Mouse (Mus musculus) thymus, adult 2 months (tissue): ENCODE results near the gene Plppr3.

Source experiments
- CTCF ChIP-seq: fragments of 200-500 bp; IDR thresholded peaks from 2 replicates; pipeline ENCODE4 v1.5.1; 2012; ENCODE audit warnings: mild to moderate bottlenecking, control low read depth, low read length, moderate library complexity, borderline replicate concordance; ENCODE audit not compliant: control insufficient read depth, poor library complexity, insufficient read depth; ENCODE audit errors: extremely low read depth
- POLR2A ChIP-seq: fragments of 200-500 bp; IDR thresholded peaks from 2 replicates; pipeline ENCODE4 v1.6.1; 2012; ENCODE audit warnings: mild to moderate bottlenecking, low read length, control low read depth, moderate library complexity; ENCODE audit not compliant: control insufficient read depth, poor library complexity, insufficient read depth; ENCODE audit errors: extremely low read depth

GRCm38 (mm10) chr10:79818225-79818624, 56.2 kb downstream of the Plppr3 start:
- no peak for TF ChIP-seq POLR2A
- no peak for TF ChIP-seq CTCF
